Mouse (Mus musculus) c-Kit-positive CD71-positive TER-119-negative erythroid progenitor cells, embryonic 14.5 days (primary cell): ENCODE results near the gene Gm49486.

Experiments used
- DNase-seq: peaks from one replicate; pipeline ENCODE4 v3.0.0-alpha.2; 2013; ENCODE audit warnings: low read depth

Gene Gm49486

DNA sequence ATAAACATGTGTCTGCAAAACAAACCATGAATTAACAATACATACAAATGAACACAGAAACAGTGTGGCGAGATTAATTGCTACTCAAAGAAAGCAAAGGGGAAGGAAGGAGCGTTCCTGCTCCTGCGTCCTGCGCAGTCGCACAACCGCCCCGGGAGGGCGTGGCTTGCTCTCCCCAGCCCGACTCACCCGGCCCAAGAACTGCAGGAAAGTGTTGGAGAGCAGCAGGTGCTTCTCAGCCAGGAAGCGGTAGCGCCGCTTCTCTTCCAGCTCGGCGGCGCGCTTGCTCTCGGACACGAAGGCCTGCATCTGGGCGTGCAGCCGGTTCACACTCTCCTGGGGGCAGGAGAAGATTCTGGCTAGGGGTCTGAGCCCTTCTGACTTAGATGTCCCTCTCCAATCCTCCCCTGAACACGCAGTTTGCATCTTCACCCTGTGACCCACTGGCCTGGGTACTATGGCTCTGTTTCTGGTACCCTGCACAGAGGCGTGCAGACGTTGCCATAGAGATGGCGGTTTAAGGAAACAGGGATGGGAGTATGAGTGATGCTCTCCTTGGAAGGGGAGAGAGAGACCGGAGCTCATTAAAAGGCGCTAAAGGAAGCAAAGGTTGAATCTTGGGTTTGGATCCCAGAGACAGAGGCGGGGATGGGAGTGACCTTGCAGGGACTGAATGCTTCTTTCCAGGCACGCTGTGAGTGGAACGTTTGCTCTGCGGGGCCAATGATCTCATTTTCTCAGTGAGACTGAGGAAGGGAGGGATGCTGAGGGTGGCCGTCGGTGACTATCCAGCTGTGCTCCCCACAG is 41.3 kb downstream of the Gm49486 start:
- peak; percentile 56 for DNase-seq

- DNase-seq, result peak; percentile 52
Measured at GRCm38 (mm10) chr15:79271124-79271746, 42.0 kb downstream of the Gm49486 start.

DNA sequence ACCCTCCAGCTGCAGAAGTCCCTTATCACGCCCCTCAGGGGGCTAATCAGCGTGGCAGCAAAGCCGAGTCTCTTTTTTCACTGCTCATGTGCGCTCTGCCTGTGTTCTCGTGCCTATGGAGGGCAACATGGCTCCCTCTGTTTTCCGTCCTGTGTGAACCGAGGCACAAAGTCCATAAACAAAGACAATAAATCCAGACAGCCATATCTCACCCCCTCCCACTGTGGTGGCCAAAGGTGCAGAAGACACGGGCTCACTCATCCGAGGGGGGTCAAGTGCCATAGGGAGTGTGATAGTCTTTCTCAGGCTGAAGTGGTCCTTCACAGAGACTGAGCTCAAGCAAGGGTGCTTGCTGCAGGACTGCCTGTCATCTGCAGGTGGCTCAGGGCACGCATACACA is 43.8 kb downstream of the Gm49486 start:
- no peak for DNase-seq

DNA sequence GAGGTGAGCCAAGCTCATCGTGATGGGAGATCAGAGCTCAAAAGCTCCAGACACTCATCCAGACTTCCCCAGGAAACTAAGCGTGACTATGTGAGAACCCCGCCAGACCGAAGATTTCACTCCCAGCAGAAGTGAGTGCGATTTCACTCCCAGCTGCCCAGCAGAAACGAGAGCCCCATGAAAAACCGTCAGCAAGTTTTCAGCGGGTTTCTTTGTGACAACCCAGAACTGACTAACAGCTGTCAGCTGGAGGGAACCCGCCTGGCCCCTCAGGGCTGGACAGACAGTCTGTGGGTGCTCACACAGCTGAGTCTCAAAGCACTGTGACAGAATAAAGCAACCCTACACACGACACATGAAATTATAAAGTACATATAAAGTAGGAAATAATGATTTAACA is 48.5 kb downstream of the Gm49486 start:
- DNase-seq, result no peak

DNA sequence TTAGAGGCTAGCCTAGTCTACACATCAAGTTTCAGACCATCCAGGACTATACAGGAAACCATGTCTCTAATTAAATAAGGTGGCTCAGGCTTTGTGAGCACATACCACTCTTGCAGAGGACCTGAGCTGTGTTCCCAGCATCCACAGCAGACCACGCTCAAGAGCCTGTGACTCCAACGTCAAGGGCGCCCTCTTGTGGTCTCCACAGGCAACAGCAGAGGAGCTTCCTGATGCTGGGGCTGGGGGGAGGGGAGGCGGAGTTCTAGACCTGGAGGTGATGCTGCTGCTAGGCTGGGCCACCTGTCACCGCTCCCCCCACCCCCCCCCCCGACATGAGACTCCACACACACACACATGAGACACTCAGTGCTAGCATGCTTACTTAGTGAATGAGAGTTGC is 51.0 kb downstream of the Gm49486 start:
- peak; percentile 33 for DNase-seq

DNA sequence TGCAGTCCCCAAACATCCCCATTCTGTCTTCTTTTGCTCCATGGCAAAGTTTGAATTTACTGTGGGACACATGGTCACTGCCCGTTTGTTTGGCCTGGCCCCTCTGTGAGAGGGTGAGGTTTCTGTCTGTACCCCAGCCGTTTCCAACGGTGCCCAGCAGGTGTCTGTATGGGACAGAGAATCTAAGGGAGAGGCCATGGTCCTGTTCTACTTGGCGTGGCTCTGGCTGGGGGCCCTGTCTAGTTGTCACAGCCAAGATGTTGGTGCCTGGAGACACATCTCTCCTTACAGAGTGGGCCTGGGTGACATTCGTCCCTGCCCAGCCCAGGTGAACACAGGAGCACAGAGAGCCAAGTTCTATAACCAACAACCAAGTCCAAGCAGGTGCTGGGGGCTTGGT is 51.7 kb downstream of the Gm49486 start:
- no peak for DNase-seq

- DNase-seq, result peak; percentile 79
Measured at GRCm38 (mm10) chr15:79281389-79281788, 52.2 kb downstream of the Gm49486 start.

DNA sequence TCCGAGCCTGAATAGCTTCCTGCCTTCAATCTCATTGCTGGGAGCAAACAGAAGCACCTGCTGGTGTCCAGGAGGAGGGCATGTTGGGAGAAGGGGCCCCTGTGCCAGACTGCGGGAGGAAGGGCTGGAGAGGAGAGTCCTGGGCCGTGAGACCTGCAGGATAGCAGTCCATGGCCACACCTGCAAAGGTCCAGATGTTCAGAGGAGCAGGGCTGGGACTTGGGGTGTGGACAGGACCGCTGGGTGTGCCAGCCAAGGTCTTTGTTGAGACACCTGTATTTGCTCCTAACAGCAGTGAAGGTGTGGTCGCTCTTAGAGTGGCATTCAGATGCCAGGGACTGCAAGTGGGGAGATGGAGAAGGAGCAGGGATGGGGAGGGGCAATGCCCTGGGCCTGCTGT is 53.2 kb downstream of the Gm49486 start:
- no peak for DNase-seq

GRCm38 (mm10) chr15:79283371-79283770 is 54.2 kb downstream of the Gm49486 start:
- no peak for DNase-seq

DNA sequence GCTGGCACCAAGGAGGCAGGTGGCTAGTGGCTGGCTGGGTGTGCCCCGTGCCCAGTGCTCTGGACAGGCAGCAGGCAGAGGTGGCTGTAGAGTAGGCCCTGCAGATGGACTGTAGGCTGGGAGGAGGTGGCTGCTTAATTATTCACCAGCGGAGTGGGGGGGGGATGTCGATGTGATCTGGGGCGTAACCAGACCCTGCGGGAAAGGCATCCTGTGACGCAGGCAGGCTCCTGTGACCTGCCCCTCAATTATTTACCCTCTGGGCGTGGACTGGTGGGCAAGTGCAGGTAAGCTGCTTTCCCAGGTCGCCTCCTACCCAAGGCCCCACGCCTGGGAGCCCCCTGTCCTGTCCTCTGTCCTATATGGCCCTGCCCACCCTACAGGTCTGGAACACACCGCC is 56.2 kb downstream of the Gm49486 start, which contains the start of gene Baiap2l2:
TSS of gene Baiap2l2 (minus strand) at position 139 of the 400 bp plus-strand sequence.
- no peak for DNase-seq

GRCm38 (mm10) chr15:79286141-79286540 is 57.0 kb downstream of the Gm49486 start:
- DNase-seq, result no peak

DNA sequence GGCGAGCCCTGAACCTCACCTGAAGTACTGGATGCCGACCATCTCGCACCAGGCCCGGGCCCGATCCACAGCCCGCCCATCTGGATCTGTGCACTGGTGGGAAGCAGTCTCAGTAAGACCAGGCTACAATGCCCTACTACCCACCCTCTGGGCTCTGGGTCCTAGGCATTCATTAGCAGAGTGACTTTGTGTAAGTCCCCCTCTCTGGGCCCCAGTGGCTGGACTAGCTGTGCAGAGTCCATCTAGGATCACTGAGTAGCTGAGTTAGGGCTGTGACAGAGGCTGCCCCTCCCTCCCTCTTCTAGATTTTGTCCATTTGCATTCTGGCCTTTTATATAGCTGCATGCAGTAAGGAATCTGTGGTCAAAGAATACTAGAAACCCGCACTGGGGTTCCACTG is 57.9 kb downstream of the Gm49486 start:
- no peak for DNase-seq

DNA sequence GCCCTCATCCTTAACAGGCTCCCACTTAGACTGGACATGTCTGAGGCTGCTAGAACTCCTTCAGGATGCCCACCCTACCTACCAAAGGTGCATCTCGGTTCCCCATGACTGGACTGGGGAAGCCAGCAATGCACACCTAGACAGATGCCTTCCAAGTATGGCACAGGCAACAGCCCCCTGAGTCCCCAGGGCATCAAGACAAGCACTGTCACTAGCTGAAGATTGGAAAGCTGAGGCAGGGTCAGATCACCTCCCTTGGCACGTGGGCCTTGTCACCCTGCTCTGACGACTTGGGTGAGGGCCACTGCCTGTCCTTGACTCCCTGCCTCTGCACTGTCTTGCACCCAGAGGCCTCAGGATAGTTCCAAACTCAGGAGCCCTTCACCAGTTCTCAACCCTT is 59.2 kb downstream of the Gm49486 start:
- no peak for DNase-seq

GRCm38 (mm10) chr15:79289441-79289840 is 60.2 kb downstream of the Gm49486 start:
- DNase-seq, result no peak

DNA sequence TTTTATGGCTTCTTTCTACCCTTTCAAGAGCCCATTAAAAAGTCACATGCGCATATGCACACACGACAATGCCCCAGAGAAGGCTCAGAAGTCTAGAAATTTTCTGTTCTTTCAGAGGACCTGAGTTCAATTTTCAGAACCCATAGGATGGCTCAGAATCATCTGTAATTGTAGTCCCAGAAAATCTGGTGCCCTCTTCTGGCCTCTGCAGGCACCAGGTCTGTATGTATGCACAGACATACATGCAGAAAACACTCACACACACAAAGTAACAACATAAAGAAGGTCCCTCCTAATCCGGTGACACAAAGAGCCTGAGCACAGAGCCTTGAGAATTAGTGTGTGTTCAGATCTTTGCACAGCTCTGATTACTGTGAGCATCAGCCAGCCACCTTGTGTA is 61.1 kb downstream of the Gm49486 start:
- DNase-seq, result no peak

- DNase-seq, result no peak
Measured at GRCm38 (mm10) chr15:79292779-79293178, 63.6 kb downstream of the Gm49486 start.

DNA sequence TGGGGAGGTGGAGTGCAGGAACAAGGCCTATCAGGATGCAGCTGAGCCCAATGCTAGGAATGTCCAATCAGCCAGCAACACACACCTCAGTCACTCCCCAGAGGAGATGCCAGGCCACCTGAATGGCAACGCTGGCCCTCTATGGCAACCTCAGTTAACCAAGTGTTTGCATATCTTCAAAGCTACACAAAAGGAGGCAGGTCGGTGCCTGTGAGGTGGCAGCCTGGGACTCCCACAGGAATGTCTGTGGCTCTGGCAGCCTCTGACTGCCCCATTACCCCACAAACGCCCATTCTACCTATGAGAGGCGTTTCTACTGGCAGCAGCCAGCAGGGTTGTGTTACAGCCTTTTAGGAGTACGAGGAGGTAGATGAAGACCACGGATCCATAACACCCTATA is 69.4 kb downstream of the Gm49486 start:
- DNase-seq, result no peak

DNA sequence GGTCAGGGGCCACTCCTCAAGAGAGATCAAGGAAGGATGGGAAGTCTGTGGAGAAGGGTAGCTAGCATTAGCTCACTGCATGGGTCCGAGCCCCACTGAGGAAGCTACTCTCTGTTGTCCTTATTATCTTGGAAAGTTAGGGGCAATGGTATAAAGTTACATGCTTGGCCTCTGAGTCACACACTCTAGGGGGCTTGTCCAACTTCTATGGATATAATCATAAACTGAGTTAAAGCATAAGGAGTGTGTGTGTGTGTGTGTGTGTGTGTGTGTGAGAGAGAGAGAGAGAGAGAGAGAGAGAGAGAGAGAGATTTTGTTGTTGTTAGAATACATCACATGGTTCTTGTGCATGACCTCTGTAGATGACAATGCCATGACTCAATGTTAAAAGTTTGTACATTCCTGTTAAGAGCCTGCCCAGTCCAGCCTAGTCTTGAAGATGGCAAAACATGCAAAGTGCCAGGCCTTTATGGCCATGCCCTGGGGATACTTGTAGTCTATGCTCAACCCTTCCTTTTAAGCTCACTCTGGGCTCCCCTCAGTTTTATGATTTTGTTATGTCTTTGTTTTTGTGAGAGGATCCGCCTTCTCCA is 70.5 kb downstream of the Gm49486 start:
- DNase-seq, result no peak

DNA sequence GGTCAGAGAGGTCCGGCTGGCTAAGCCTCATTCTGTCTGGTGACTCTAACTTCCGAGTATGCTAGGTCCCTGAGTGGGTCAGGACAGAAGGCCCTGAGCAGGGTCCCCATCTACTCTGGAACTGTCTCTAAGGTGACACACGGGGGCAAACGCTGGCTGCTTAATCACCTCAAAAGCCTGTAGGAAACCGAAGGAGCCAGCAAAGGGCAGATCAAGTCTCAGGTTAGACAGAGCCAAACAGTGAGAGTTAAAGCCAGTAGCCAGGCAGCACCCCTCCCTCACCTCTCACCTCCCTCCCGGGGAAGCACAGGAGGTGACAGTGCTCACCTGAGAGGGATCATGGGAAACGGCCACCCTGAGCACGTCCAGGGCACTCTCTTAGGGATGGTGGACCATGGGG is 74.5 kb downstream of the Gm49486 start:
- DNase-seq, result no peak

DNA sequence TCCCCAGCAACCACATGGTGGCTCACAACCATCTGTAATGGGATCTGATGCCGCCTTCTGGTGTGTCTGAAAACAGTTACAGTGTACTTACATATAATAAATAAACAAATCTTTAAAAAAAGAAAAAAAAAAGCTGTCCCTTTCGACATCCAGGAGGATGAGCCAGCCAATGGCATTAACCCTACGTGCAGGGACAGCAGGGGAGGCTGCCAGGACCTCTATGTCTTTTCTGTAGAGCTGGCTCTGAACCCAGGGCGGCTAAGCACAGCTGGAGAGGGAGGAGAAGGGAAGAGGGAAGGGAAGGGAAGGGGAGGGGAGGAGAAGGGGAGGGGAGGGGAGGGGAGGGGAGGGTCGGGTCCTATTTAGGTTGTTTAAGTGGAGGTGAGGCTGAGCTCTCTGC is 75.6 kb downstream of the Gm49486 start:
- DNase-seq, result no peak

DNA sequence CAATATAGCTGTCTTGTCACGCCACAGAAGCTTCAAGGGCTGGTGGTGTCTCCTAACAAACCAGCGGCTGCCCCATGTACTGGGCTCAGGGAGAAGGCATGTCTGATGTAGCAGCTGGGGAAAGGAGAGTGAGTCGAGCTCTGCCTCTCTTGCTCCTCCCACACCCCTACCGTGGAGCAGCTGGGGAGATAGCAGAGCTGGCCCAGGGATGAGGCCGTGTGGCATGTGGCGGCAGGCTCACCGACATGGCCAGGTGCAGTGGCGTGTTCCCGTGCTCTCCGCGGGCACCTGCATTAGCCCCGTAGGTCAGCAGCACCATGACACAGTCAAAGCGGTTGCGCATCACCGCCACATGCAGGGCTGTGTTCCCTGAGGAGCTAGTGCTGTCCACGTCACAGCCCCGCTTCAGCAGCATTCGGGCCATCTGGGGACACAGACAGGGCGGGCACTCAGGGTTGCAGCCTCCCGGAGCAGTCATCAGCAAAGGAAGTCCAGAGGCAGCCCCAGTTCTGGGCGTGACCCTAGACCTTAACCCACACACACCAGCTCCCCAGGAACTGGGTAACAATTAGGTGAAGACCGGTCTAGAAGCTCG is 76.9 kb downstream of the Gm49486 start:
- DNase-seq, result no peak
